Mouse (Mus musculus) c-Kit-positive CD71-negative TER-119-negative erythroid progenitor cells, embryonic 14.5 days (primary cell): ENCODE measurements at regions not wholly inside any gene's neighbourhood (a gene's known extent, or its start where the extent isn't known, plus 50 kb on each side); places are given as distances from the start of the nearest gene placed in this dataset.
"Not testable (repeated sequence)": the region's sequence is repeated elsewhere in the genome, so short reads cannot be mapped to it uniquely, and the experiment has no call there.

Experiments
- DNase-seq: peaks from one replicate; pipeline ENCODE4 v3.0.0-alpha.2; 2013; ENCODE audit warnings: low read depth

GRCm38 (mm10) chr7:137522450-137522849, 85.0 kb downstream of the Glrx3 start:
- no peak for DNase-seq

DNA sequence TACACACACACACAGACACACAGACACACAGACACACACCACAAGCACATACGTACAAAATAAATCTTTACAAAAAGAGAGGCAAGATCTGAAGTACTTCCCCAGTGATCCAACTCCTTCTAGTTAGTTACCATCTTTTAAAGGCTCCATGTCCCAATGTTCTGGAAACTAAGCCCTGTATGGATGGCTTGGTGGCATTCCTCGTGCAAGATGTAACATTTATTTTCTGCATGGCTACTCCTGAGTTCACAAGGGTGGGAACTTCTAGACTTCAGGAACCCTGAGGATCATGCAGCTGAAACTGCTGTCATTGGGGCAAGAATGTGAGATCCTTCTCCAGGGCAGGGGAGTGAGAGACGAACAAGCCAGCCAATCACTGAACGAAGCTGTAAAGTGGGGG, 96.1 kb downstream of the Glrx3 start:
- no peak for DNase-seq

- DNase-seq: peak; percentile 37
These were observed 112.6 kb downstream of the Glrx3 start for GRCm38 (mm10) chr7:137549991-137550390.

DNA sequence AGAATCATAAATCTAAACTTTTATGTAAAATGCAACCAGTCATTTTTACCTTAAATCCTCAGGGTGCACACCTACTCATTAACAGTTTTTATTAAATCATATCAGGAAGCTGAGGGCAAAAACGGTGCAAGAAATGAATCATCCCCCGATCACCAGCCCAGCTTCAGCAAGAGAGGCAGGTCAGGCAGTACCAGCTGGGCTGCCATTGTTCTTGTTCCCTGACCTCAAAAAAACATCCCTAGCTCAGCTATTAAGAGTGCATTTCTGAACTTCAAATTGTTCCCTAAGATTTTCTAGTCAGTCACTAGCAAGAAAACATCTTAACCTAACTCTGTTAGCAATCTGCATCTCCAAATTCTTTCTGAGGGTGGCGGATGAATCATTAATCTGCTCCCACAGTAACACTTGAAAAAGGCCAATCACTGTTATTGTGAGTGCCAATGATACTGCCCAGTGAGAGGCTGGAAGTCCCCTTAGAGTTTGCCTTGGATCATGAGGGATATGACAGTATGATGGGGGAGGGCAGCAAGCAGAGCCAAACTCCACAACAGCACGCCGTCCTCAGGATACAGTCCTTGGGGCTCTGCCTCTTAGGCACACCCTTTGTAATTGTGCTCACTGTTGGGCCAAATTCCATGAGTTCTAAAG, 115.3 kb downstream of the Glrx3 start:
- DNase-seq: no peak

- DNase-seq: no peak
These were observed 118.1 kb downstream of the Glrx3 start for GRCm38 (mm10) chr7:137555481-137555880.

DNA sequence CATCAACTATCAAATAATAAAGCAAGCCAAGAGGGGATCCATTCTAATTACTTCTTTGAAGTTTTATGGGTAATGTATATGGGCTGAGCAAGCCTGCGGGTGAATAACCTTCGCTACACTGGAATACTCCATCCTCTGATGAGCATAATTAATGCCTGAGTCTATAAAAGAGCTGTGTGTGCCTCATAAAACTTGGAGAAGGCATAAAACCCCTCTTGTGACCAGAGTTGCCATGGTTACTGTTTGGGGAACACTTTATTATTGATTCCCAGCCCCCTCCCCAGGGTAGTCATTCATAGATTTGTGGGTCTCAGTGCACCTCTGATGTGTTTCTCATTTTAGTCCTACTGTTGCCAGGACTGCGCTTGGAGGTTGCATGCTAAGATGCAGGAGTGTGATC, 120.0 kb downstream of the Glrx3 start:
- no peak for DNase-seq

DNA sequence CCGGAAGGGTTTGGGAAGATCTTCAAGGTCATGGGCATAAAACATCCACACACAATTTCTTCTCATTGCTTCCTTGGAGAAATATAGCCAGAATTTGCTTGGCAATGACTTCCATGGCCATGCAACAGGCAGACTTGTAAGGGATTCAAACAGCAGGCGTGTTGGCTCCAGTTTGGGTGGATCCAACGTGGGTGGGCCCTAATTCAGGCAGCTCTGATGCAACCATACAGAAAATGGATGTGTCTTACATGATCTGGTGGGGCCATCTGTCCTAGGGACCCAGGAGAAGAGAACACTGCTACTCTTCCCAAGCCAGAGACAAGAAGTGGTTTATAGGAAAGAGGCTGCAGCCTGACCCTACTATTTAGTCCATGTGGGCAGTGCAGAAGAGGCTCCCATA, 121.5 kb downstream of the Glrx3 start:
- no peak for DNase-seq

DNA sequence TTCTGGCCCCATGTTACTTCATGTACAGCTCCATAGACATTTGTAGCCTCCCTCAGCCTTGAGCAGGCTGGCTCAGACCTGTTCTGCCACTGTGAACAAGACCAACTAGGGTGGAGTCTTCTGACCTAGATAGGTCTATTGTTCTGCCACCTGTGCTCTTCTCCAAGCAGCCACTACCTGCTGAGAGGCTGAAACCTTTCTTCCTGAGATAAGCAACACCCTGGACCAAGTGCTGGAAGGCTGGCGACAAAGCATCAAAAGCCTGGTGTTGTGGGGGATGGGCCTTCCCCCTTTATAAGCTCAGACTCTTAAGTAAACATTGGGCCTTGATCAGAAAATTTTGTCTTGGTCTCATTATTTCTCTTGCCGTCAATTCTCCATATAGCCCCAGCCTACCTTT, 132.8 kb downstream of the Glrx3 start:
- no peak for DNase-seq

DNA sequence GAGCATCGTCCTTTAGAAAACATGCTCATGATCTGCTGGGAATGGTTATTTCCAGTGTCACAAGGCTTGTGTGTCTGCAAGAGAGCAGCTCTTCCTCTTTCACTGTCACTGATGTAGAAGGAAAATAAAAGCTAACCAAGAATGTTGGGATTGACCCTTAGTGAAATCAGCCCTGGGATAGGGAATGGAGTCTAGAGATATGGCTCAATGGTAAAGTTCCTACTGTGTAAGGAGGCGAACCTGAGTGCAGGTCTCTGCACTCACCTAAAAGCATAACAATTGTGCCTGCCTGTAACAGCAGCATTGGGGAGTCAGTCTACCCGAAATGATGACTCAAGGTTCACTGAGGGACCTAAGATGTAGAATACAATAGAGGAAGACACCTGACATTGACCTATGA, 138.1 kb downstream of the Glrx3 start:
- no peak for DNase-seq

DNA sequence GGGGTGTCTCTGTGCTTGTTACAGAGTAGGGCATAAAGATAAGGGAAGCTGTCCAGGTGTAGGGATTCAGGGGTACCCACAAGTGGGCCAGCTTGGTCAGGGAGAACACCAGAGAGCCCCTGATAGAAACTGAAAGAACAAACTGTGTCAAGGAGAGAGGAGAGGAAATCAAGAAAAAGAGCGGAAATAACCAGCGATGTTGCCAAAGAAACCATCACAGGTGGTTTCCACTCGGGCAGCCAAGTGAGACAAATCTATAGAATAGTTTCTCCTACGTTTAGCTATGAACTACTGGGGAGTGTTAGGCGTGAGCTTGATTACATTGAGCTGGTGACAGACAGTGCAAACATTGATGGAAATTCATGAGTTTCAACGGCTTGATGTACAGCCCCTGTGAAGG, 138.8 kb downstream of the Glrx3 start:
- DNase-seq: no peak

DNA sequence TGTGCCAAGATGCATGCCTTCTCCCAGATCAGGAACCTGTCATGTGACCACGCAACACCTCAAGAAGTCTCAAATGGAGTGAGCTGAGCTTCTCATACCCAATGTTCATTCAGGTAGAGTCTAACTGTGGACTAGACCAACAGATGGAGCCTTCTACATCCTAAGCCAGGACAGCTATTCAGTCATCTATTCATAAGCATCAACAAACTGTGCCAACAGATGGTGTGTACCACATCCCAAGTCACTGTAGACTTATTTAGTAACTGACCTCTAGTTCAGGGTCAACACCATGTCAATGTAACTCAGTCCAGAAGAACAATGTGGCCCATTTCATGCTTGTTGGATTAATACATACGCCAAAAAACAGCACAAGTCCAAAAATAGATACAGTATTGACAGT, 146.1 kb downstream of the Glrx3 start:
- no peak for DNase-seq

- DNase-seq: not testable (repeated sequence)
These were observed 147.5 kb downstream of the Glrx3 start for GRCm38 (mm10) chr7:137584916-137585315.

- DNase-seq: peak; percentile 20
These were observed 156.2 kb downstream of the Glrx3 start for GRCm38 (mm10) chr7:137593570-137593969.

GRCm38 (mm10) chr7:137595567-137595966, 158.2 kb downstream of the Glrx3 start:
- DNase-seq: no peak

DNA sequence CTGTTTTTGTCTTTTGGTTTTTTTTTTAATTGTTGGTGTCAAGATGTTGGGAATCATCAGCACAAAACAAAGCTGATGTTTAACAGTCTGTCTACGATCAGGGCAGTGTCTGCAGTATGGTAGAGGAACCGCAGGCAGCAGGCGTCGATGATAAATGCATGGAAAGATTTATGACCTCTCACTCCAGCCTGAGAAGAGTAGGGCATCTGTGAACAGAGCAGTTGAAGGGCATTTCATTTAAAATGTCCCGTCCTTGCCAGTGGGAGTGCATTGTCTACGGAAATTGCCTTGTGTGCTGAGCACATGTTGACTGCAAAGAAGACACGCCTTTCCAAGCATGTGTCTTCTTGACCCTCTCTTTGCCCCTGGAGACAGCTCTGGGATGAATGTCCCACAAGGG, 158.7 kb downstream of the Glrx3 start:
- no peak for DNase-seq

DNA sequence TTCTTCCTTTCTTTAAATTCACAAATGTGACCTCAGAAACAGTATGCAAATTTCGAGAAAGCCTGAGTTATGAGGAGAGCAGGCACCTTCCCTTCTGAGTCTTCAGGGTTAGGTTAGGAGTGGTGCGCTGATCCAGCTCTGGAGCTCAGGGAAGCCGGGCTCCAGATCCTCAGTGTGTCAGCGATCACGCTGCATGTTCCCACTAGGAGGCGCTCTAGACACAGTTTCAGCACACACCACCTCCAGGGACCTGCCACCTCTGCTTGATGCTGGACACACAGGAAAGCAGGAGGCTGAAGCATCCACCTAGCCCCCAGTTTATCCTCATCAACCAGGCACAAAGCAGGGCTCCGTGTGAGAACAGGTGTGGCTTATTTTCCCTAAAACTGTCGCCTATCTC, 165.6 kb downstream of the Glrx3 start:
- DNase-seq: peak; percentile 30

DNA sequence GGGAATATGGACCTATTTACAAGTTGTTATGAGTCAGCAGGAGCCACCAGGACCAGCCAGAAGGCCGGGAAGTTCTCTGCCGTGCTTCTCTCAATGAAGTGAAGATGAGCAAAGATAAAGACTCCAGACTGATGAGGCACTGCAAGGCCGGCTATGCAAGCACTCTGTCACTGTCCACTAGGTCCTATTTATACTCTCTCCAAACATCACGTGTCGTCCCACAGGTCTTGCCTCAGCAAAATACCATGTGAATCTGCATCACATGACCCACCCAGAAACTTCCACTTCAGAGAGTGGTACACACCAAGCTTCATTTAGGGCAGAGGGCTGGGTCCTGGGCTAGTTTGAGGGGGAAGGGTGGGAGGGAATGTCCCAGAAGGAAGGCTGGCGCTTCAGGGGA, 172.3 kb downstream of the Glrx3 start:
- DNase-seq: no peak

DNA sequence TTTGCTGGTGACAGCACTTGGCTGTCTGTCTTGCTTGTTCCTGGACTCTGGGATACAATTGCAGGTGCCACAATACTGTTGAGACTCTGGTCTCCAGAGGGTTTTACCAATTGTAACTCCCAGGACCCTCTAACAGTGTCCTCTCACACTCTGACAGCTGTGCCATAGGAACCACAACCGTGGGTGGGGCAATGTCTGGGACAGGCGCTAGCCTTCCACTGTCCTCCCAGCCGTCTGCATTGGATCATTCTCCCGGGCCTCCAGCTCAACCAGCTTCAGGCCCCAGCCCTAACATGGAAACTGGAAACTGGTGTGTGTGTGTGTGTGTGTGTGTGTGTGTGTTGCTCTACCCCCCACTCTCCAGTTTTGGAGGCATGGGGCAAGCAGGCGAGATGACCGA, 173.9 kb downstream of the Glrx3 start:
- no peak for DNase-seq

DNA sequence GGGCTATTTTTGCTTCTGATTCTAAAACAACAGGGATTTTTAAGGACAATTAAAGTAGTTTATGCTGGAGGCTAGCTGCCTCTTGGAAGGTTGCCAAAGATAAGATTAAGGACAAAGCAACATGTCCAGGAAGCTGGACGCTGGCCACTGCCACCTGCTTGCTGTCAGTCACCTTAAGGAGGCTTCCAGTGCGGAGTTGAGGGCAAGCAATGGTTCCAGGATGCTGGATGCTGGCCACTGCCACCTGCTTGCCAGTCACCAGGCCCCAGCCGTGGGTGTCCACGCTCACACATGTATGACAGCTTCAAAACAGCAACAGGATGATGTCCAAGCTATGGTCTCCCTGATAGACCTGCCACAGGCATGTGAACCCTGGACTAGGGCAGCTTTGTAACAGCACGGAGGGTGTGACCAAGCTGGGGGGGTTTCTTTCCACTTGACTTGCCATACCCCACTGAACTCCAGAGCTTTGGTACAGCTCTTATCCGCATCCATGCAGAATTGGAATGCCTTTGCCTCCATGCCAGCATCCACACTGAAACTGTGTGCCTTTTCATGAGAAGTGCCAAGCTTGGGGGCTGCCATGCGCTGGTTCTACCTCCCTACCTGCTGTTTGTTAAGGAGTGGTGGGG, 174.6 kb downstream of the Glrx3 start:
- no peak for DNase-seq

DNA sequence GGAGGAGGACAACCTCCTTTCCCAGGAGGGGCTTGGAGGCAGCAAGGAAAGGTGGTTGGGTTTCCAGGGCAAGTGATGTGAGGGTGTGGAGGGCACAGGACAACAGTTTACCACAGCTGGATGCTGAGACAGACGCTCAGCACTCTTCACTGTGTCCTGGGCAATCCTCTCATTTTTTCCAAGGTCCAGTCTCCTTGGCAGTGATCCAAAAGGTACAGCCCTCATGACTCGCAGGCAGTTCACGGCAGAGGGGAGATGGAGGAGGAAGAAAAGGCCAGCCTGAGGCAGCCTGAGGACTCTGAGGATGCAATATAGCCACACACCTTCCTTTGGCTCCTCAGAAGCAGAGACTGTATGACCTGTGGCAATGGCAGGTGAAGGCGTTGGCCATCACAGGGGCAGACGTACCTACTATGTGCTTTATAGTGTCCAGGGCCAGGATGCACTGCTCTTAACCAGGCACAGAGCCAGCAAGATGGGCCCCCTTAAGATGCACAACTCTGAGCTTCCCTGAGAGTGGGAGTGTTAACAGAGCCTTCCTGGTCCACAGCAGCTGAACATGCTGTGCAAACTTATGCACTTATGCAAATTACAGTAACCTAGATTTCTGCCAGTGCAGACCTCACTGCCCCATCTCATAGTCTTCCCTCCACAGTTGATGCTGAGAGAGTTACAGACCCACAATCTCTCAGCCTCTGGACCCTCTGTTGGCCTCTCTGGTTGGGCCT, 181.2 kb downstream of the Glrx3 start:
- no peak for DNase-seq

GRCm38 (mm10) chr7:137619286-137619789, 181.9 kb downstream of the Glrx3 start:
- no peak for DNase-seq

DNA sequence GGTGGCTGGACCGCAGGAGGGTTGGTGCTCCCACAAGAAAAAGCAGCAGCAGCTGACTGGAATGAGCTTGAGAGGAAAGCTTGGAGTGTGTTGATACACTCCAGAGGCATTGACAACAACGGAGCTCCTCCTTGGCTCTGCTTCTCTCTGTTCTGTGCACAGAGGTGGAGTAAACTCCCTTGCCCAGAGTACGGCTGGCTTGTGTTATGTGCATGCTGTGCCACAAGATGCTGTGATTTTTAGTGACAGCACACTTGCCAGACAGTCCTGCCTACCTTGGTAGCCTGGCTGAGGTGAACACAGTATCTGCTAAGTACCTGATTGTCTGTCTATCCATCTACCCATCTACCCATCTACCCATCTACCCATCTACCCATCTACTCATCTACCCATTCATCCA, 190.9 kb downstream of the Glrx3 start:
- no peak for DNase-seq

DNA sequence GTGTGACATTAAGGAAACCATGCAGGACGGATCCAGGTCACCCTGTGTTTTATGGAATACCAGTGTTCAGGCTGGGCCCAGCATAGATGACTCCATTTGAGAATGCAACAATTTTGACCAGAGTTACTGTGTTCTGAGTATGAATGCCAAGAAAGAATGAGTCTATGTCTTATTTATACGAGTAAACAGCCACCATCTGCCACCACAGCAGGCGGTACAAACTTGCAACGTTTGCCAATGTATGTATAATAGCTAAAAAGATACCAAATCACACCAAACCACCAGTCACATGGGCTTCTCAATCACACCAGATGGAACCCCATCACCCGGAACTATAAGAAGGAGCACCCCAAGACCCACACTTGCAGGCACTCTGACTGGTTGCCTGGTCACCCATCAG, 192.1 kb downstream of the Glrx3 start:
- DNase-seq: no peak
